Mouse (Mus musculus): Measurements from ENCODE around the gene Mocs1. TPM values are rescaled to one million over a fixed set of nuclear protein-coding genes. Genes with fewer than 3 reads are reported as not detected.
A peak's percentile ranks its signal among the peaks of the same experiment; 100 is the strongest.

The Mocs1 gene
- 10 to 100 TPM; 23.0 to 29.5 (median 24.5) TPM for total RNA-seq (2022)

GRCm38 (mm10) chr17:49428239-49428688 is at the start of gene Mocs1:
Gene Mocs1, plus strand, starts transcription at chr17:49428362.
- peak; percentile 95 for DNase-seq (ENCODE audit: low spot score)

DNA sequence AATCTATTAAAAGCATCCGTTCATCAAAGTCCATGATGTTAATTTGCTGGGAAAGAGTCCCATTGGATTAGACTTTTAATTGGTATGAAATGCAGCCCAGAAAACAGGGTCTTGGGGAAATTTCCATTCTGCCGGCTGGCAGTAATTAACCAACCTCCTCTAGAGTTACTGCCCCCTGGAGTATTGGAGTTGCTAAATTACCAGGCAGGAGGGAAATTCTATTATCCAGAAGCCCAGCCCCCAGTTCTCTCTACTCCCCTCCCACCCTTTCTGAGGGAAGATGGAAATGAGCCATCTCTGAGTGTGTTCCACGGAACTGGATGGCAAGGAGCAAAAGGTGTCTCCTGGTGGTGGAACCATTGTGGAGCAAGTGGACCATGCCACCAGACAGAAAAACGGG is 48.5 kb upstream of the Mocs1 start:
- DNase-seq (ENCODE audit: low spot score) = no peak

- DNase-seq (ENCODE audit: low spot score) = no peak
Observed at GRCm38 (mm10) chr17:49384217-49384943, 43.8 kb upstream of the Mocs1 start.

GRCm38 (mm10) chr17:49387741-49388140 is 40.4 kb upstream of the Mocs1 start:
- no peak for DNase-seq (ENCODE audit: low spot score)

DNA sequence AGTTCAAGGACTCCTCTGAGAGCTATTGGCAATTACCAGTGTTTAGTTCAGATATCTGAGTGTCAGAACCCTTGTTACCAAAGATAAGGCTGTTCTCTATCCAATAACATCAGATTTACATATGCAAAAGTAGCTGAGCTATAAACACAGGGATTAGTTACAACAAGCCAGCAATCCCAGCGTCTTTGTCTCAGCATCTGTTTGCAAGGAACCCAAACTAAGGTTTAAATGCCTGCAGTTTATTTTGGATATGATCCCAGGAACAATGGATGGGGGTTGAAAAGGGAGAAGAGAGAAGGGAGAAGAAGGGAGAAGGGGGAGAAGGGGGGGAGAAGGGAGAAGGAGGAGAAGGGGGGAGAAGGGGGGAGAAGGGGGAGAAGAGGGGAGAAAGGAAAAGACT is 35.4 kb upstream of the Mocs1 start:
- no peak for DNase-seq (ENCODE audit: low spot score)

DNA sequence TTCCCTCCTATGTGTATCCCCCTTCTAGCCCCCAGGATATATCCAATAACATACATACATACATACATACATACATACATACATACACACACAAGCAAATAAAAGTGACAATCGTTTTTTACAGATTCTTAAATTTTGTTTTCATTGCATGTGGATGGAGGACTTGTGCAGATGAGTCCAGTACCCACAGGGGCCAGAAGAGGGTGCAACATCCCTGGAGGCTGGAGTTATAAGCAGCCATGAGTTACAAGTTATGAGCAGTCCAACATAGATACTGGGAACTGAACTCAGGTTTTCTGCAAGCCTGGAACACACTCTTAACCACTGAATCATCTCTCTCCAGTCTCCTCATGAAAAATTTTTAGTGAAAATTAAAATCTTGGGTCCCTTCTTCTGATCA is 33.3 kb upstream of the Mocs1 start:
- no peak for DNase-seq (ENCODE audit: low spot score)

GRCm38 (mm10) chr17:49399605-49400004 is 28.6 kb upstream of the Mocs1 start:
- DNase-seq (ENCODE audit: low spot score) = no peak

GRCm38 (mm10) chr17:49400130-49400529 is 28.0 kb upstream of the Mocs1 start:
- peak; percentile 78 for DNase-seq (ENCODE audit: low spot score)

GRCm38 (mm10) chr17:49403151-49403550 is 25.0 kb upstream of the Mocs1 start:
- DNase-seq (ENCODE audit: low spot score) = no peak

DNA sequence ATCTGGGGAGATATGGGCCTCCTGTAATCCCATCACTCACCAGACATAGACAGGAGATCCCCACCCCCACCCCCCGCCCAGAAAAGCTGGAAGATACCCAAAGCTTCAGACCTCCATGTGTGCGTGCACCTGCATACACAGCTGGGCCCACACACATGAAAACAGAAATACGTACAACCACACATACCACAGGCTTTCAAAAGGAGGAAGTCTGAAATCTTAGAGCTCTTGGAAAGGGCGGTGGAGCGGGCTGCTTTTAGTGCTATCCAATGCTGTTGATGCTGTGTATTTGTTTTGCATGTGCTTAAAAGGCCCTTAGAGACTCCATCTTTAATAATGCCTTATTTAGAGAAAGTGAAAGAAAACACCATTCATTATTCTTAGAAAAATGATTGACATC is 22.2 kb upstream of the Mocs1 start:
- DNase-seq (ENCODE audit: low spot score) = no peak

DNA sequence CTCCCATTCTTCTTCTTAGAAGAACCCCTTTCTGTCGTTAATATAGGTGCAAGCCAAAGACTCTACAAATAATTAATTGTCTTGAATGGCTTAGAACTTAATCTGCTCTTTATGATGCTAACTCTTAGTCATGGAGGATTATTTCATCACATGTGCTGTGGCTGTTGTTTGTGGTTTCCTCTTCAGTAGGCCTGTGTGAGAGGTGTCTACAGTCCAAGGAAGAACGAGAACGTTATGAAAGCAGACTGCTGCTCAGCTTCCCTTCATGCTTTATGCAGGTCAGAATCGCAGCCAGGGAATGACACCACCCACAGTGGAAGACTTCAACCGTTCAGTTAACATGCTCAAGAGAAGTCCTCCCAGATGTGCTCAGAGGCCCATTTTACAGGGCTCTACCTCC is 15.2 kb upstream of the Mocs1 start:
- DNase-seq (ENCODE audit: low spot score) = no peak

DNA sequence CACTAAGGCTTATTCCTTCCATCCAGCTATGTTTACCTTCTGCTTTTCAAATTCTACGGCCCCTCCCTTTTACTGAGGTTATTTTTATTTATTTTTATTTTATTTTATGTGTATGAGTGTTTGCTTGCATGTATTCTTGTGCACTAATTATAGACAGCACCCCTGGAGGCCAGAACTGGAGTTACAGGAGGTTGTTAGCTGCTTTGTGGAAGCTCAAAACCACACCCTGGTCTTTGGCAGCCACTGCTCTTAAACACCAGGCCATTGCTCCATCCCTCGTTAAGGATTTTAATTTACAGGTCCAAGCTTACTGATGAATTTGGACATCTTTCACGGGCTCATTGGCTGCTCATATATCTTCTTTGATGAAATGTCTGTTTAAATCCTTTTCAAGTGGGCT is 14.6 kb upstream of the Mocs1 start:
- DNase-seq (ENCODE audit: low spot score) = no peak

GRCm38 (mm10) chr17:49416228-49416627 is 11.9 kb upstream of the Mocs1 start:
- no peak for DNase-seq (ENCODE audit: low spot score)

DNA sequence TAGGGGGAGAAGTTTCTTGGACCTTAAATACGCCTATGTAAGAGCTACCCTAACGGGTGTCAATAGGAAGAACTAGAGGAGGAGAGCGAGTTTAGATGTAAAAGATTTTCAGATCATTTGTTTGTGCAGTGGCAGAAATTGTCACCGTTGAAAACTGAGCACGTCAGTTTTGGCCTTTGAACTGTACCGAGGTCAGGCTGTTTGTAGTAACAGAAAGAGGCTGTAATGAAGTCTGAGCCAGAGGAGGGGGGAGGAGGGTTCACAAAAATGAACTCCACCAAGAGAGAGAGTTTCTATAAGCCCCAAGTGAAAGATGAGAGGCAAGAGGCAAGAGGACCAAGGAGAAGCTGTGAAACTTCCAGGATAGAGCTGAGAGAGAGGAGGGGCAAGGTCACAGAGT is 8.3 kb upstream of the Mocs1 start:
- no peak for DNase-seq (ENCODE audit: low spot score)

DNA sequence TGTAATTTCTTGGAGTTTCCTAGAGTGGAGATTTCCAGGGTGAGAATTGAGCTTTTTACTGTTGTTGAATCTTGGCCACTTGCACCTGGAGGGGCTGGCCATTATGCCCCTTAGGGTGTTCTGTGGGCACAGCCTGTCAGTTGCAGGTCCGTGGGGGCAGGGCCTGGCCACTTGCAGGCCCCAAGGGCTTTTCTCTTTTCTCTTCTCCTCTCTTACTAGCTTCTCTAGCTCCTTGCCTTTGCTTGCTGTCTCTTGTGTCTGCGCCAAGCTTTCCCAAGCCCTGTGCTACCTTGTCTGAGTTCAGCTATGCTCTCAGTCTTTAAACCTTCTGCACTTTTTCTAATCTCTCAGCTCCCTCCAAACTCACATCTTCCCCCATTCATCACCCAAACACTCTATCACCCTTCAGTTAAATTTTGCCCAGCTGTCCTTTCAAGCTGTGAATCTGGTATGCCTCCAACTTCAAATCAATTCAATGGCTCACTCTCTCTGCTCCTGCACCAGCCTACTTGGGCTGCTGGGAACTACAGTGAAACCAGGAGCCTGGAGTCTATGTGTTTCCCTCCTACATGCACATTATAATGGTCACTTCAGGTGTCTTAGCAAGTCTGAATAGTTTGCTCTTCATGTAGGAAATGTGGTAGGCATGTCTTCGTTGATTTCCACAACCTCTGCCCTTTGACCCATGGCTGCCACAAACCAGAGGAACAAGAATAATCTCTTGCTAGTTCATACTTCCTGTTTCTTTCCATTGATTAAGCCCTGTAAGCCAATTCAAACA is 5.7 kb upstream of the Mocs1 start:
- no peak for DNase-seq (ENCODE audit: low spot score)

DNA sequence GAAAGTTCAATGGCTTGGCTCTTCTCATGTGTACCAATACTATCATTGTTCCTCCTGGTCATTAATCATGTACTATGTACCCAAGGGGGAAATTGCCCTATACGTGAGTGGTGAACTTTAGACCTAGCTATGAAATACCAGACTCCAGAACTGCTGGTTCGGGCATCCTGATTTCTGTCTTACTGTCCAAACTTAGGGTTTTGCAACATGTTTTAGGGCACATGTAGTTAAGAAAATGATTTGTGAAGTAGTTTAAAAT is 5.2 kb upstream of the Mocs1 start:
- DNase-seq (ENCODE audit: low spot score) = no peak

DNA sequence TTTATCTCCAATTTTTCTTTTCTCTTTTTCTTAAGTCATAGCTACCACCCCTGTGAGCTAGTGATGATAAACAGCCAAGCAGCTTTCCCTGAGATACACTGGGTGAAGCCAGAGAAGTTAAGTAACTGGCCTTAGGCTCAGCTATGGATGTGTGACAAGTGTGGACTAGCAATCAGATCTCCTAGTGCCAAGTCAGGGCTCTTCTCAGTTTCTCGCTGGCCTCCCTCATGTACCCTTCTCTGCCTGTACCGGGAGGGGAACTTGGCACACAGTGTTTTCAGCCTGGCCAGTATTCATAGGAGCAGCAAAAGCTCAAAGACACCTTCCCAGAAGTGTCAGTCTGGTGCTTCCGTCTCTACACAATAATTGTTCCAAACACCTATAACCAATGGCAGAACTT is 4.3 kb upstream of the Mocs1 start:
- no peak for DNase-seq (ENCODE audit: low spot score)

GRCm38 (mm10) chr17:49427631-49428238 is 427 bp upstream of the Mocs1 start:
- DNase-seq (ENCODE audit: low spot score) = no peak

DNA sequence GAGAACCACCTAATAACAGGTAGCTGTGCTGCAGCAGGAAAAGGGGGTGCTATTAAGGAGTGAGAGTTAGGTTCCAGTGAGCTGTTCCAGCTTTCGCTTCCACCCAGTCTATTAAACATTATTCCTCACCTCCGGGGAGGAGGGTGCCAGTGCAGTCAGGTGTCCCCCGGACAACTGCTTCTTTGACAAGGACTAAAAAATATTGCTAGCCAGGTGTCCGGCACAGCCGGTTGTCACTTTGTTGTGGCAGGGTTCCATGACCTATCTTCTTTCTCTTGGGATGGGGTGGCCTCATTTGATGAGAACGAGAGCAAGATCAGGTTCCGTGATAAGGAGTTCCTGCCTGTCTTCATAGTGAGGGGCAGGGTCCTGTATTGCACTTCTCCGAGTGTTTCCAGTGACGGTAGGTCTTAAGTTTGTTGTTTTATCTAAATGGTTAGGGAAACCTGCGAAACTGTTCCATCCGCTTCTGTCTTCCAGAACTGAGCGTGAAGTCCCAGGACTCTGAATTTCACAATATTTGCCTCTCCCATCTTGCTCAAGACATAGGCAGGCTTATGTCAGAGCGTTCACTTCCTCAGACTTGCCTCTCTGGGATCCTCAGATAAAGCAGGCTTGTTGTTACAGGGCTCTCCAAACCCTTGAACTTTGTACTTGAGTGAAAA is 721 bp downstream of the Mocs1 start:
- peak; percentile 50 for DNase-seq (ENCODE audit: low spot score)

- DNase-seq (ENCODE audit: low spot score) = no peak
Observed at GRCm38 (mm10) chr17:49429471-49430129, 1.4 kb downstream of the Mocs1 start.

DNA sequence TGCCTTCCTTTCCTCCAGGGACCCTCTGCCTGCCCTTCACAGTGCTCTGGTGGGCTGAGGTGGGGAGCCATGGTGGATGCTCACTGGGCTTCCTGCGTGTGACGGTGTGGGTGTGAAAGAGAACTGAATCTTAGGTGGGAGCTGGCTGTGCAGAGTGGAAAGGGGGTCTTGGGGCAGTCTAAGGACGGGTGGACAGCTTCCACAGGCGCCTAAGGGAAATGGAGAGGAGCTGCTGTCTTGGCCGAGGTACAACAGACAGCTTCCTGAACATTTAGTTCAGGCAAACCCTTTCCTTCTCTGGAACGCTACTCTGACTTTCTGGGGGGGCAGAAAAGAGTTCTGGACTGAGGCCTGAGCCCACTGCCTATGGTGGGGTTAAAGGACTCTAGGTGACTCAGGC is 2.0 kb downstream of the Mocs1 start:
- DNase-seq (ENCODE audit: low spot score) = no peak

DNA sequence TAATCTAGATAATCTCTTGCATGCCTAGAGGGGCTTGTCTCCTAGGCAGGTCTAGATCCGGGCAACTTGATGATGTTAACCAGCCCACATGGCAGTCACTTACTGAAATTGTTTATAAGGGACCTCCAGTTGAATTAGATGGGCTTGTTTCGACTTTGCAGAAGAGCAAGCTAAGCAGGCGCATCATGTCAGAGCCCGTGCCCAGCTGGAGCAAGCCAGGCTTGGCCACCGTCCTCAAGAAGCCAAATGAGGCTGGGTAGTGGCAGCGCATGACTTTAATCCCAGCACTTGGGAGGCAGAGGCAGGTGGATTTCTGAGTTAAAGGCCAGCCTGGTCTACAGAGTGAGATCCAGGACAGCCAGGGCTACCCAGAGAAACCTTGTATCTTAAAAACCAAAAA is 3.0 kb downstream of the Mocs1 start:
- DNase-seq (ENCODE audit: low spot score) = no peak

Data from heart, adult 8-10 months (tissue).